Mouse (Mus musculus): ENCODE data around the gene Adamts9.
A peak's percentile ranks its signal among the peaks of the same experiment; 100 is the strongest.

Adamts9 gene

DNA sequence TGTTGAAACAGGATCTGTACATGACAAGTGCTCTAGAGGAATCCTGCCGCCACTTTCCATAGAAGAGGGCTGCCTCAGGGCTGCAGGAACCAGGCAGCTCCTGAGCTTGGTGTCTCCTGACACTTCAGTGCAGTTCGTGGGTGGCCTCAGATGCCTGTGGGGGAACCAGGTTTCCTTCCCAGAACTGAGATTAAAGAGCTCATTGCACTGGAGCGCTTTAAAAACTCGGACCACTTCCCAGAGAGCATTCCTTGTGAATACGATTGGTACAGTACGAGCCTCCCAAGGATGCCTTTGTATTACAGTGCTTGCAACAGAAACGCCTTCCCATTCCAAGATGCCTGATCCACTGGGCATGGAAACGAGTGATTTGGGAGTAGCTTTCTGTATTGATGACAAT, 18.8 kb downstream of the Adamts9 start:
- DNase-seq: no peak

DNA sequence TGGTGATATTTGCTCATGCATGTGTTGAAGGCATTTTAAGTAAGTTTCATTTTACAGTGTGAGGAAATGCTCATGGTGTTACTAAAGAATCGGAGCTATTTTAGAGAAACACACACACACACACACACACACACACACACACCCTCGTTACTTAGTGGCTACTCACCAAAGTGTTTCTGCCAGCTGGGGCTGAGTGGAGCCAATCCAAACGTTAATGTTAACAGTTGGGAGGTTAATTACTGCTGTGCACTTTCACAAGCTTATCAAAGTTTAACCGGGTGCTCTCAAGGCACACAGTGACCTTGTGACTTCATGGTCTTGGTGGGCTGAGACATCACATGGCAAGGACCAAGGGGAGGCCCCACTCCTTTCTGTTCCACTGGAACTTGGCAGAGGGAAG, 21.4 kb downstream of the Adamts9 start:
- no peak for DNase-seq

DNA sequence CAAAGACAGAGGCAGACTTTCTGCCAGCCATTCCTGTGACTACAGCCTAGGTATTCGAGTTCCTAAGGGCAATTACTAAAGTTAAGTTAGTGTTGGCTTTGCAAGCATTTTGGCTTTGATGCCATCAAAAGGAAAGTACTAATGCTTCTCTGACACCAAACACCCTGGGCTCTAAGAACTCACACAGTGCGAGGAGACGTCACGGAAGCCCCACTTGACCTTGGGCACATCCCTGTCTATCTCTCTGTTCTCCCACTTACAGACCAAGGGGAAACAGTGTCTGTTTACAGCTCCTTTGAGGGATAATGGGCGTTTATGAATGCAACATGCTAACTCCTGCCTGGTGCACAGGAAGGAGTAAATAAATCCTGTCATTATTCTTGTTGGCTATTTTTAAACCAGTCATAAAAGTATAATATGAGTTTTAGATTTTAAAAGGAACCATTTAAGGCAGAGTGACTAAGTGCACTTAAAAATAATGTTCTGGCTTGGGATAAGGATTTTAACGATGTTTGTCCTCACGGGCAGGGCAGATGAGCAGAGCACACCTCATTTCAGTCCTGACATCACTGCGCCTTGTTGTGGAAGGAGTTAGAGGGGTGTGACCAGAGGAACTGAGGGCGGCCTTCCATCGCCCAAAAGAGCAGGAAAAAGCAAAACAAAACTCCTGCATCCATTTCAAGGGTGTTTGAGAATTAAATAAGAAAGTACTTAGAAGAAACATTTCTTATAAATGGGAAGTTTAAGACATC, 22.2 kb downstream of the Adamts9 start:
- DNase-seq: no peak

DNA sequence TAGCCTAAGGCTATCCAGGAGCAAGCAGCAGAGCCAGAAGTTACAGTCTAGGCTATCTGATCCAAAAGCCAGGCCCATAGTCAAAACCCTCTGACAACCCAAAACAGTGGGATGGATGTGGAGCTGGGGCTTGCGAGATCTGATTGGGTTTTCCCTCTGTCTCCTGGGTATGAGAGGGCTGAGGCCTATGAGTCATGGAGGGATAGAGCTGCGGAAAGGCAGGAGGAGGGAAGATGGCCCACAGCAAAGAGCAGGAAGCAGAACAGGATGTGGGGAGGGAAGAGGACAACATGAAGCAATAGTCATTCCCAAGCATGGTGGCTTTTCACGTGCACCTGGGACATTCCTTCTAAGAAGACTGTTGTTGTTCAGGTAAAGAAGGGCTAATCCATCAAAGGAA, 32.7 kb downstream of the Adamts9 start:
- no peak for DNase-seq

DNA sequence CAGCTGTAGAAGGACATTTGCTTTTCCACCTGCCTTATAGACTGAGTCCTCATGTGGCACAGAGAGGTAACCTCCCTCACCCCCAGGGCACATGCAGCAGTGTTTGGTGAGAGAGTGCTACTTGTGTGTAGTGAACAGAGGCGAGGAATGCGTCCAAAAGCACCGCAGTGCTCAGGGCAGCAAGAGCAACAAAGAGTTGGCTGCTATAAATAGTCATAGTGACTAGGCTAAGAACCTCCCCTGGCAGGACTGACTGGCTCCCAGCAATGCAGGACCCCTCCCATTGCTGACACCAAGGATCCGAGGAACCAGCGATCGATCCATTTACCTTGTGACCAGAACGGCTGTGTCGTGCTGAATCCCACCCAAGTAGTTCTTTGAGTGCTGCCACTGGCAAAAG, 33.9 kb downstream of the Adamts9 start:
- DNase-seq: no peak

DNA sequence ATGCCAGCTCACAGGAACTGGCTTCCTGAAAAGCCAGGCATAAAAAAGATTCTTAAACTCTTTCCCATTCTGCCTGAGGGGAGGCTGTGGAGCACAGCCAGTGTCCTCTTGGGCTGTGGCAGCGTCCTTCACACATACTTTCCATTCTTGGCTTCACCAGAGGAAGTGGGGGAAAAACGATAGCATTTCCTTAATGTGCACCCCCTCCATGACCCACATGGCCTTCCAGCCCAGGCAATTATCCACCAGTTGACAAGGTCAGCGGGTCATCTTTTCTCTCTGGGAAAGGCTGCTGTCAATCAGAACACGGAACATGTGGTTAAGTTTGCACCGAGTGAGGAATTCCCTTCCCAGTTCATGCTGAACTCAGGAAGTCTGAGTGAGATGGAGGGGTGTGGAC, 37.4 kb downstream of the Adamts9 start:
- no peak for DNase-seq

DNA sequence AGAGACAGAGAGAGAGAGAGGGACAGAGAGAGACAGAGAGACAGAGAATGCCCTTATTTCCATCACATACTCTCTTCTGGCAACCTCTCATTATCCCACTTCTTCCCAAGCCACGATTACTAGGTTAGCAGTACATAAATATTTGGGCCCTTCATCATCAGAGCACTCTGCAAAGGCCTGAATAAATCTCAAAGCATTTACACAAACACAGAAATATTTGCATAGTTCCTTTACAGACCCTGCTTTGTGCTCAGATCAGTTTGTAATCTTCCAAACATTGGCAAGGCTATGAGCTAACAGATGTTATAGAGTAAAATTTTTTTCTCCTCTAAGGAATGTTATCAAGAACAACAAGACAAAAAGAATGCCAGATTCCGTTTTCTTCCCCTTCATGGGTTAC, 38.8 kb downstream of the Adamts9 start:
- DNase-seq: no peak

DNA sequence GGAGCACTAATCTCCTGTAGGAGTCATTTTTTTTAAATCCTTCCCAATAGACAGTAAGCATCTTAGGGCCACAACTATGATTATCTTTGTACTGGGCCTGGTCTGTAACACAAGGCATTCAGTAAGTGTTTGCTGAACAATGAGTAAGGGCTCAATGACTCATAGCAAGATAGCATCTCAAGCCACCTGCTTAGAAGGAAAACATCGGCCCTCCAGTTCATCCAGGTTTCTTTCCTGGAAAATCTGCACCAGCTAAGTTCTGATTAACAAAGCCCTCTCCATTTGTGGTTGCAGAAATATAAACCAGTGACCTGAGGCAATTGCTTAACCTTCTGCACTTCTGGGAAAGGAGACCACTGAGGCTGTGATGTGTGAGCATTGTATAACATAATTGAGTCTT, 39.3 kb downstream of the Adamts9 start:
- no peak for DNase-seq

DNA sequence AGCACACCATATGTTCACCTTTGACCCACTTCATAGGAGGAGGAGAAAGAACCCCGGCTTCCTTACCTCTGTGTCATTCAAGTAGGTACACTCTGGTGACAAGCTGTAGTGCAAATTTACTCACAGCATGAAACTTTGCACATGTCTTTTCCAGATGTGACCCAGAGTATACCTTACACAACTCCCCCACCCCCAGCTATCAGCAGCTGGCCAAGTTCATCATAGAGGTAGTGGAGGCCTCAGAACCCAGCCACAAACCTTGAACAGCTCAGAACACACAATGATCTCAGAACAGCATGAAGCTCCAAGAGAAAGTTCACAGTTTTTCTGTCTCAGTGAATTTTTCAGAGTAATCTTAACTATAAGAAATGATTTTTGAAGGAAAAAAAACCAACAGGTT, 51.8 kb downstream of the Adamts9 start:
- DNase-seq: no peak

DNA sequence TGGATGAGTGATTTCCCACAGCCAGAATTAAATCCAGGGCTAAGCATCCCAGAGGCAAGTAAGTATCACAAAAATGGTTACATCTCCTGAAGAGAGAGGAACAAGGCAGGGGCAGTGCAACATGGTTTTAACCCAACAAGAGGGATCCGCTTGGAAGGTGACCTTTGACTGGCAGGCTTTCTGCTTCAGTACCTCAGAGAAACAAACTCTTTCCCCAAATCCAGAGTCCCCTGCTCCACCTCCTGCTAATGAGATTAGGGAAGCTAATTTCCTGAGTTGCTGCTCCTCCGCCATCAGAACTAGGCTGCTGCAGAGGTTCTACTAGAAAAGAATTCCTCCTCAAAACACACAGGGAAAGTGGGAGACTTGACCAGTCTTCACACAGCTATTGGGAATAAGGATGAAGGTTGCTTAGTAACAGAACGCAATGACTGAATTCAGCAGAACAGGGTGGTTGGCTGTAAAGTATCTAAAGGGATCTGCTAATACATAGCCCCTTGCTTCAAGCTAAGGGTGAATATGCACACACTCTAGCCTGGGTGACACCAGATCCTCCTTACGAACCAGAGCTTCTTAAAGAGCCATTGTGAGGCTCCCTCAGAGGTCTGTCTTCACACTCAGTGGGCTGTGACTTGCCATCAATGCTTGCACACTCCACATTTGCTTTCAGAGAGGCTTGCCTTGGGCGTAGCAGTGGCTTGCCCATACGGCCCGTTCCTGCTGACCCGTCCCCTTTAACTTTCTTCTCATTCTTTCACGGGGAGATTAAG, 60.0 kb downstream of the Adamts9 start:
- DNase-seq: no peak

DNA sequence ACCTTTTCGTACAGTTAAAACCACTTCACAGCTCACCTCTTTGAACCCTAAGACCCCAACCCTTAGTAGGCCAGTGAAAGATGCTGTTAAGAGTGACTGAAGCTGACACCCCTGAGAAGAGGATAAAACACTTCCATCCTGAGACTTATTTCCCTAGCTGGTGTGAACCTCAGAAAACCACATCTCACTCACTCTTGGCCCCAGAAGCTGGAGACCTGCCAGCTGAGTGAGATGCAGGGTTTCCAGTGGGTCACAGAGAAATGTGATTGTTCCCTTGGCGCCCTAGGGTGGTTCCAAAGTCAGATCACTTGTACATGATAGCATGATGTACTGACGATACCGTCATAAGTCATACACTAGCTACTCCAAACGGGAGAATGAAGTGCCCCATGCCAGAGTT, 60.8 kb downstream of the Adamts9 start:
- DNase-seq: no peak

DNA sequence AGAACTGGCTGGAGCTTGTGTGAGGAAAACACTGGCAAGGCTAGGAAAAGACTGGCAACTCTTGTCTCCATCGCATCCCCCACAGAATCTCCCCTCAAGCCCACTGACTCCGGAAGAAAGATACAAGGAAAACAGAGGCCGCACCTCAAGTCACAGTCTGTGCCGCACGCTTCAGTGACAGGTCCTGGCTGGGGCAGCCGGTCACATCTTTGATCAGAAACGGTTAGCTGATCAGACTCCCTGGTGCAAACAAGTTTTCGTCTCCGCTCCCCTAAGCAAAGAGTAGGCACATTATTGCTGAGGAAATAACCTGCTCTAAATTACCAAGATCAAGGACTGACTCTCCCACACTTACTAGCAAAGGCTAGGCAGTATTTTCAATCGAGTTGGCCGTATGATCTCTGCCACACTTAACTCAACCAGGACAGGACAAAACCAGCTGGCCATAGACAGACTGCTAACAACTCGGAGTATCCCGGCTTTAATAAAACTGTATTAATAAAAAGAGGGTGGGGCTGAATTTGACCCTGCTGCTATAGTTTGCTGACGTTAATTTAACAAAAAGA, 63.5 kb downstream of the Adamts9 start:
- DNase-seq: no peak

DNA sequence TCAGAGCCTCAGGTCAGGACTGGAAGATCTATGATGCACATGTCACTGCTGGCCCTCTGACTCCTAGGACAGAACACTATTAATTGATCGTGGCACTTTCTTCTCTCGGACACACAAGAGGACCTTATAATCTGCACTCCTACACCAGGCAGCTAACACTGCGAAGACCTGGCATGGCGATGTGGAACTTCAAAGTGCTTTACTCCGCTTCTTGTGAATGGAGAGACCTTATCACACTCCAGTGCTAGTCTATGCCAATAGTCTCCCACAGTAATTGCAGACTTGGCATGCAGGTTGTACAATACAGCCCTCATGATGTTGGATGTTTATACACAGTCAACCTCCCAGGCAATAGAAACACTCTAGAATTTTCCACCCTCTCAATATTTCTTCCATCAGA, 64.5 kb downstream of the Adamts9 start:
- no peak for DNase-seq

DNA sequence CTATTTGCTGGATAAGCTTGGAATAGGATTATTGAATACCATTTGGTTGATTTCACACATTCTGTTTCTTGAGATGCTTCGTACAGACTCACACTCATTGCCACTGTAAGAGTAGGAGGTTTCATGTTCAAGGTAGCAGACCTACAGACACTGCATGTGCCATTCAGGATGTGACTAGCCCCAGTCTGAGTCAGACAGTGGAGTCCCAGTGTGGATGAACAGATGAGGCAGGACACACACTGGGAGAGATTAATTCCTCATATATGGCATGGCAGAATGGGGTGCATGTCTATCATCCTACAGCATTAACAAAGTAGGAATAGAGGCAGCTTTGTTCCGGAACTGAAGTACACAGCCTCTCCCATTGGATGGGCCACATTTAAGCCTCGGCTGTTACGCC, 66.1 kb downstream of the Adamts9 start:
- DNase-seq: no peak

DNA sequence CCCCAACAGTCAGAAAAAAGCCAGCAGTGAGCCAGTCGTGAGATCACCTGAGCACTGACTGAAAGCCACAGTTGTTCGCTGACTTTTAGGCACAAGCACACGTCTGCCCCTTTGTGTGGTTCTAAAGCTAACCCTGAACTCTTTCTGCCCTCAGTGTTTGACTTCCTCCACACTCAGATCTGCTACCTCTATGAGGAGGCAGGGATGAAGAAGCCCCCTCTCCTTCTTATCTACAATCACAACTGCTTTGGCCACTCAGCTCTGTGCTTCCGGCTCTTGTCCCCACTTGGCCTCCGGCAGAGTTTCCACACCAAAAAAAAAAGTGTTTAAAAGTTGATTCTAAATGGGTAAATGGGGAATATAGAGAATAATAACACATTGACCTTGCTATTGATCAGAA, 67.2 kb downstream of the Adamts9 start:
- no peak for DNase-seq

DNA sequence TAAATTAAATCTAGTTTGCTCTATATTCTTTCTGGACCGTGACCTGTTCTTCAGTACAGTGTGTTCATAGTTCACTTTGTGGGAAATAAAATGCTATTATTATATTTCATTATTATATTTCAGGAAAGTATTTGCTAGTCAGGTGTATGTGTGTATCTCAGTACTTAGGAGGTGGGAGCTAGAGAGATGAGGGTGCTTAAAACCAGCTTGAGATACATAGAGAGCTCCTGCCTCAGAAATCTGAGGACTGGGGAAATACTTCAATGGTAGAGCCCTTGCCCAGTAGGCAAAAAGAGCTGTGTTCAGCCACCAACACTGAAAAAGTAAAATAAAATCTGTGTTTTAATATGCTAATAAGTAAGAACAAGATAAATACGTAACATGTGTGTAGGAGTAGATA, 68.0 kb downstream of the Adamts9 start:
- DNase-seq: no peak

DNA sequence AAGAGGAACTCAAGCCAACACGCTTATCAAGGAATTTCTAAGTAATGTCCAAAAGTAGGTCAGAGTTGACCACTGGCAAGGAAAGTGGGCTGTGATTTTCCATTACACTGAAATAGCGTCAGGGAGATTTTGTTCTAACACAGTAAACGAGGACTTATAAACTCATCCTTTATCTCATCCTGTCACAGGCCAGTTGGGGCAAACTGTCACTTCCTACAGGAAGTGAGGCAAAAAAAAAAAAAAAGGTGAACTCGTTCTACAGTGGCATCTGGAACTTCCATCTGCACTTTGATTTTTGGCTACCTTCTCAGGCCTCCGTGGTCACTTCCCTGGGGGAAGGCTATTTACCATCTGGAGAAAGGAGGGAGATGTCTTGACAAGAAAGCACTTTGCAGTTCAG, 68.4 kb downstream of the Adamts9 start:
- no peak for DNase-seq

DNA sequence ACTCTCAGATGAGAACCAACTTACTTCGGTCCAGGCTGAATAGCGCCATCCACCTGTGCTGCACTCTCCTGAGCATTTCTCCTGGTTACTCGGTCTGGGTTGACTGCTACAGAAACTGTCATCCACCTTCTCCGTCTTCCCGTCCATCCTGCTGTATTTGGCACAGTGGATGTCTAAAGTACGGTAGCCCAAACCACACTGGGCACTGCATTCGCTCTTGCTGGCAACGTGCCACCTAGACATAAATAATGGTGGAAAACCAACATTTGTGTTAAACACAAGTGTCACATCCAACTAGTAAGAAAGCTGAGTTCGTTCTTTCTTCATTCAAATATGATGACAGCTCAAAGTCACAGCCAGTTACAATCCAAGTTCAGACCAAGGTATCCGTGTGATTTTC, 70.5 kb downstream of the Adamts9 start:
- no peak for DNase-seq

DNA sequence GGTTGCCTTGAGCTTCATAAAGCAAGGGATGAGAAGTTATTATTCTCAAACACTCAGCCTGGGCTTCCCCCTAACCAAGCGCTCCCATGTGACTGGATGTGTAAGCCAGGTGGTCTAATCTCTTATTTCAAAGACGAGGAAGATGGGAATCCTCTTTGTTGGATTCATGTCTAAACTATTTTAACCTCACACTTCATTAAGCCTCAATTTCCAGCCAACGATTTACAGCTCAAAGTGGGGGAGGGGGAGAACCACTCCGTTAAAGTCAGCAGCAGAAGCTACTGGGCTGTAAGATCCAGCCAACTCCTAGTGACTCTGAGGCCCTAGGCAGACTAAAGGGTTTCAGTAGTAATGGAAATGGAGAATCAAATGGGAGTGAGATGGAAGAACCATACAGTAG, 71.5 kb downstream of the Adamts9 start:
- no peak for DNase-seq

DNA sequence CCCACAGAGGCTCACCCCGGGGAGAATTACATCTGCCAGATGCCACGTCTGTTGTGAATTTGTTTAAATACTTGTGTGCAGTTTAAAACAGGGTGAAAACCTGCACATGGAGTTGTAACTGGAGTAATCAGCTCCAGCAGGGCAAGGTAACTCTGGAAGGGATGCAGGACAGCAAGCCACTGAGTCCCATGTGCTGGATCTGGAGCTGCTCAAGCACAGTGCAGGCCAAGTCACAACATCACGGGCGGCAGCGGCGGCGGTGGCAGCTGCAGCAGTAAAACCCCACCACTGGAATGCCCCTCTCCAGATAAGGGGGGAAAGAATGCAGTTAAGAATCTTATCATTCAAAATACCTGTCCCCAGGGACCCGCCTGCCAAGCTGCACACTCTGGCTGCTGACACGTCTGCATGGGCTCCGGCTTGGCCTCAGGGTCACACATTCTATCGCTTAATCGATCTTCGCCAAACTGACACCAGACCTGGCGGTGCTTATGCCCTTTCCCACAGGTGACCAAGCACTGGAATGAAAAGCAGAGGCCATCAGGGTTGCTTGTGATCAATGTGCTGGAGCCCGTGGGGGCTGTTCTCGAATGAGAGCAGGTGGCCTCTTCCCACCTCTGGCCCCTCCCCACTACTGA, 73.6 kb downstream of the Adamts9 start:
- DNase-seq: peak; percentile 23

DNA sequence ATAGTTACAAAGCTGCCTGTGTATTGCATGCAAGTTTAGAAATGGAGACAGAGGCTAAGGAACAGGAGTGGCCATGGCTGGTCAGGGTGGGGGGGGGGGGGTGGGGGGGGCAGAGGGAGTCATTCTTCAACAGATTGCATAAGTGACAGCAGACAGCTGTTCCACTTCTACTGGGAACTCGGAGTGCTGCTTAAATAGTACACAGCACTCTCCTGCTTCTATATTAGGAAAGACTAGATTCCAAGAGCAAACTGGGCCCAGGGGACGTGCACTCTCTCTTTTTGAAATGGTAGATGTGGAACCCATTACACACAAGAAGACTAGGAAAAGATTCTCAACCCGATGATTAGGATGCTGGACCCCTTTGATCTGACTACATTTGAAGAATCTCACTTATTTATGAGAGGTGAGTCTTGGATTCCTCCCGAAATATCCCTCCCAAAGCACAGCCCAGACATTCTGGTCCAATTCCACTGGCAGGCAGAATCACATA, 74.2 kb downstream of the Adamts9 start, which contains the start of gene Gm15737:
Gene Gm15737, plus strand, starts transcription at position 269 of the 493 bp plus-strand sequence.
- peak; percentile 42 for DNase-seq

DNA sequence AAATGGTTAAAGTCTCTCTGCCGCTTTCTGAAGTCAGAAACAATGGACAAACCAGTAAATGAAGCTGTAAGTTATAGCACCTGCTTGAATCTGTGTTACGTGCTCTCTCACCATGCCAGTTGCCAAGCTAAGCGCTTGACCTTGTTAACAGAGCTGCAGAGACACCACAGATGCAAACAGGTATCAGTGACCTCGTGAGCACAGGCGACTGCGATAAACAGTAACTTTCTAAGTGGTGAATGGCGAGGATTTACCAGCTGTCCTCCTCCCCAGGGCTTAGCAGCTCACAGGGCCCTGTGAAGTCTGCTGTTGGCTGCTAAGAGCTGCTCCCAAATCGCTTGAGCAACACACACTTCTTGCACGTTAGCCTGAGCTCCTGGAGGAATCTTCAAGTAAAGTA, 80.7 kb downstream of the Adamts9 start:
- no peak for DNase-seq

DNA sequence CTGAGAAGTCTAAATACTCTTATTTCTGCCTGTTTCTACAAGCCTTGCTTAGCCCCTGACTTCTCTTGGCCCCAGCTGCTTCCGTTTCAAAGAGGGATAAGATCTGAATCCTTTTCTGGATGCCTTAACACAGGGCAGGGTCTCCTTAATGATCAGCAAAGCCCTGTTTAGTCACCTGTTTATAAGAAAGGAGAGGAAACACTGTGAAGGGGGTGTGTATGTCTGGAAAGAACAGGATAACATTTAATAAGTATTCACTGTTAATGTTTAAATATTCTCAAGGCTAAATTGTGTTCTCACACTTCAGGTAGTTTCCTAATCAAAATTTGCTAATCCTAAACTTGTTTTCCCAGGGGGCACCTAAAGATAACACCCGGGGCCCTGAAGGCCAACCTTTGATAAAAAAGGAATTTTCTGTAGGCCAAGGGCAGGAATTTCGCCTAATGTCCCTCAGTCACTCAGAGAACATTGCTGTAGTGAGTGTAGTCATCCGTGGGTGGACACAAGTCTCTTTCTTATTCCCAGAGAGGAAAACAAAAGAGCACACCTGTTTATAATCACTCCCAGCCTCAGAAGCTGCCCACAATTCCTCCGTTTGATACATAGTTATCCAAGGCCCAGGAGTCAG, 82.9 kb downstream of the Adamts9 start:
- no peak for DNase-seq

Measured in right cerebral cortex, adult 18-20 months (tissue).